ENCODE assay signal across 9 mouse cellular contexts in genomic region chr2:35503021-35503722, GRCm38 (mm10). TPM values are rescaled to one million over a fixed set of nuclear protein-coding genes. Genes with fewer than 3 reads are reported as not detected.
DNase-seq lines count a peak whose midpoint lies in the region; ATAC-seq and TF ChIP-seq lines count a peak whose summit lies in the region.
"Had no signal": no experiment of that assay in that cellular context is flagged by ENCODE, and none has a peak within 500 bp of the region (broad histone marks: within the 10 kb centered on the region; RNA-seq: fewer than 3 reads in every experiment).

No protein-coding gene starts in this region.

- H3K4me2 ChIP-seq in kidney, embryonic 16.5 days (replicated peaks; ENCODE audit: low read depth, low read length): no peak overlapping the region
- peak overlapping the region; percentile 47 for H3K4me2 ChIP-seq in liver, embryonic 15.5 days
- H3K4me2 ChIP-seq: midbrain, embryonic 12.5 days had no signal

- H3K27ac ChIP-seq in kidney, embryonic 16.5 days (ENCODE audit: low read length): peak overlapping the region; percentile 82
- H3K27ac ChIP-seq in bone marrow, adult 2 months (ENCODE audit: control insufficient read depth, insufficient read depth, low read depth, low read length, poor library complexity): peak overlapping the region; percentile 79
- peak overlapping the region; percentile 88 for H3K27ac ChIP-seq in liver, embryonic 15.5 days (replicated peaks)
- H3K27ac ChIP-seq: midbrain, embryonic 12.5 days had no signal

- peaks cover 36% of the 10 kb centered on the region for H3K4me1 ChIP-seq in kidney, embryonic 16.5 days (ENCODE audit: insufficient read depth, low read length)
- H3K4me1 ChIP-seq in bone marrow, adult 2 months (ENCODE audit: control insufficient read depth, insufficient read depth, low read length): peaks cover 25% of the 10 kb centered on the region
- peaks cover 96% of the 10 kb centered on the region for H3K4me1 ChIP-seq in liver, embryonic 15.5 days (replicated peaks)

- H3K9ac ChIP-seq in kidney, embryonic 16.5 days (replicated peaks; ENCODE audit: low read length): no peak overlapping the region
- peak overlapping the region; percentile 43; the same call in 1 of the 2 replicates for H3K9ac ChIP-seq in liver, embryonic 15.5 days
- H3K9ac ChIP-seq: midbrain, embryonic 12.5 days had no signal

- DNase-seq in kidney, adult 18-20 months: no peak
- DNase-seq in forelimb bud, embryonic 11.5 days (ENCODE audit: low read depth, low spot score): peak; percentile 63
- no peak for DNase-seq in cerebellum, postnatal 36 days
- no peak for DNase-seq in layer of hippocampus, adult 8-10 months (ENCODE audit: low spot score in 2 of 2)
- DNase-seq in ovary, postnatal 14 days (ENCODE audit: low spot score): no peak

- H3K4me3 ChIP-seq in kidney, embryonic 16.5 days (ENCODE audit: low read length): no peak overlapping the region
- no peak overlapping the region for H3K4me3 ChIP-seq in bone marrow, adult 2 months (replicated peaks; ENCODE audit: control insufficient read depth, low read depth, low read length)
- 0 out of 2 replicates have a peak overlapping the region, but pooled peaks have one; percentile 7 for H3K4me3 ChIP-seq in liver, embryonic 15.5 days (replicated peaks)
- H3K4me3 ChIP-seq: midbrain, embryonic 12.5 days had no signal

- no peak for ATAC-seq in kidney, embryonic 16.5 days (ENCODE audit: low FRiP score, low TSS enrichment)
- ATAC-seq in liver, embryonic 15.5 days (ENCODE audit: insufficient read depth): no peak

- no peaks in the 10 kb centered on the region for H3K9me3 ChIP-seq in kidney, embryonic 16.5 days (ENCODE audit: low read length)
- H3K9me3 ChIP-seq in liver, embryonic 15.5 days (replicated peaks): no peaks in the 10 kb centered on the region
- H3K9me3 ChIP-seq: midbrain, embryonic 12.5 days had no signal

- no peaks in the 10 kb centered on the region for H3K36me3 ChIP-seq in kidney, embryonic 16.5 days (ENCODE audit: insufficient read depth, low read length)
- no peaks in the 10 kb centered on the region; the same call in 1 of the 2 replicates for H3K36me3 ChIP-seq in liver, embryonic 15.5 days (replicated peaks)
- H3K36me3 ChIP-seq: midbrain, embryonic 12.5 days had no signal

- WGBS in kidney, embryonic 16.5 days: 61% methylated on average over 12 of the region's 12 CpGs
- WGBS in bone marrow, adult 2 months: 45% methylated on average over 12 of the region's 12 CpGs
- WGBS in liver, embryonic 15.5 days (ENCODE audit: insufficient replicate concordance): 54% methylated on average over 12 of the region's 12 CpGs

- TF ChIP-seq POLR2A in bone marrow, adult 2 months (IDR thresholded peaks at IDR 0.05; ENCODE audit: borderline replicate concordance, control insufficient read depth, low read depth, low read length): no peak

- no peaks in the 10 kb centered on the region for H3K27me3 ChIP-seq in kidney, embryonic 16.5 days (ENCODE audit: insufficient read depth, low read length)
- H3K27me3 ChIP-seq in liver, embryonic 15.5 days: no peaks in the 10 kb centered on the region
- H3K27me3 ChIP-seq: midbrain, embryonic 12.5 days had no signal

- no peak for TF ChIP-seq CTCF in bone marrow, adult 2 months (IDR thresholded peaks at IDR 0.05; ENCODE audit: control insufficient read depth, insufficient read depth, low read length)

RNA-seq across cellular contexts. Expression of gene Ggta1, which starts 40.1 kb away (rescaled TPM):
- polyA plus RNA-seq in kidney, embryonic 16.5 days (2015; fragmentation: Nextera tagmentation; extraction: Ambion mirVana): 23.3 and 24.2 TPM in 2 replicates
- polyA plus RNA-seq in bone marrow, adult 2 months (2011; ENCODE audit: insufficient read depth, insufficient read length, low replicate concordance, missing spikeins): 7.3 and 16.2 TPM in 2 replicates
- polyA plus RNA-seq in liver, embryonic 15.5 days (2015; fragmentation: Nextera tagmentation; extraction: Ambion mirVana): 9.0 and 9.1 TPM in 2 replicates
- 10 to 100 TPM in 2 of 4 experiments, 1 to 10 TPM in 2; 2.6 to 16.0 (median 6.7) TPM for total RNA-seq in layer of hippocampus, adult 8-10 months (2022)

RNA-seq across cellular contexts. Expression of gene Dab2ip, which starts 54.9 kb away (rescaled TPM):
- 26.3 and 28.5 TPM in 2 replicates for polyA plus RNA-seq in kidney, embryonic 16.5 days (2015; fragmentation: Nextera tagmentation; extraction: Ambion mirVana)
- 6.0 and 9.8 TPM in 2 replicates for polyA plus RNA-seq in bone marrow, adult 2 months (2011; ENCODE audit: insufficient read depth, insufficient read length, low replicate concordance, missing spikeins)
- 5.3 and 7.7 TPM in 2 replicates for polyA plus RNA-seq in liver, embryonic 15.5 days (2015; fragmentation: Nextera tagmentation; extraction: Ambion mirVana)
- 10 to 100 TPM; 87.5 to 90.5 (median 89.7) TPM for total RNA-seq in layer of hippocampus, adult 8-10 months (2022)
